Comparison of ENCODE assay signal across 1 mouse cellular context in the genomic region with DNA sequence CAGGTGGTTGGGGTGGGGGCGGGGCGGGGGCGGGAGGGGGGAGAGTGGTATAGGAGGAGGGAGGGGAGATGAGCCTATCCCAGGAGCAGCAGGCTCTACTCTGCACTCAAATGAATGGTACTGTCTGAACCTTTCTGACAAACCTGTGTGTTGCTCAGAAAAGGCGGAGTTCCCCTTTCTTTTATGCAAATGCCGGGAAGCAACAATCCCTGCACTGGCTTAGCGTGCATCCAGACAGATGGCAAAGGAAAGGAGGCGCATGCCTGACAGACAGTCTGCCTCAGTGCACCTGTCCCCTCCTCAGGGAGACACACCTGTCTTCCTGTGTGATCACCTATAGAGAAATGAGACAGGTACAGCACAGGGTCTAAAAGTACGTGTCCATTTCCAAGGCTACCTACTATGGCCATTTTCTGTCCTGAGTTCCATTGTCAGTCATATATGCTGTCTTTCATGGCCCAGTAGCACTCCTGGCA.
TF ChIP-seq lines count a peak whose summit lies in the region.

No protein-coding gene starts in this region.

TF ChIP-seq in MEL, 35 proteins besides CTCF, POLR2A, EP300 and RAD21:
- TF ChIP-seq NELFE (IDR thresholded peaks at IDR 0.05; ENCODE audit: low read depth, low read length), result no peak
- no peak for TF ChIP-seq MAZ (IDR thresholded peaks at IDR 0.05; ENCODE audit: low read depth, low read length)
- no peak for TF ChIP-seq ELF1 (IDR thresholded peaks at IDR 0.05; ENCODE audit: low read depth, low read length)
